Mouse (Mus musculus) gastrocnemius, postnatal 4 days (tissue): ENCODE measurements at regions not wholly inside any gene's neighbourhood (a gene's known extent, or its start where the extent isn't known, plus 50 kb on each side); places are given as distances from the start of the nearest gene placed in this dataset.

Source experiments
- DNase-seq, 2 experiments: peaks; one replicate each; pipeline ENCODE4 v3.0.0; 2021 to 2022; ENCODE audit warnings: low spot score in 2 of 2, mixed read lengths in 2 of 2

- DNase-seq: no peak
These were observed 85.7 kb upstream of the 4933402D24Rik start for GRCm38 (mm10) chr1:63854794-63855193.

- no peak for DNase-seq
These were observed 82.5 kb upstream of the 4933402D24Rik start for GRCm38 (mm10) chr1:63851476-63852094.

GRCm38 (mm10) chr1:63850262-63850661 is 81.2 kb upstream of the 4933402D24Rik start:
- no peak for DNase-seq

GRCm38 (mm10) chr1:63828174-63828844 is 59.2 kb upstream of the 4933402D24Rik start:
- DNase-seq: no peak

- no peak for DNase-seq
These were observed 51.7 kb upstream of the 4933402D24Rik start for GRCm38 (mm10) chr1:63820614-63821270.

GRCm38 (mm10) chr1:63819536-63820254 is 50.6 kb upstream of the 4933402D24Rik start:
- DNase-seq: no peak
